Mouse (Mus musculus) cortical plate, adult 2 months (tissue): Measurements from ENCODE around the gene Phactr1.

Experiments used
- CTCF ChIP-seq: fragments of 200-500 bp; IDR thresholded peaks from 2 replicates; pipeline ENCODE4 v1.5.1; 2011; ENCODE audit warnings: mild to moderate bottlenecking, control low read depth, low read length; ENCODE audit not compliant: insufficient read depth; ENCODE audit errors: extremely low read depth
- POLR2A ChIP-seq: fragments of 200-500 bp; IDR thresholded peaks from 2 replicates; pipeline ENCODE4 v1.6.1; 2011; ENCODE audit warnings: mild to moderate bottlenecking, low read length, control low read depth; ENCODE audit not compliant: insufficient read depth; ENCODE audit errors: extremely low read depth

DNA sequence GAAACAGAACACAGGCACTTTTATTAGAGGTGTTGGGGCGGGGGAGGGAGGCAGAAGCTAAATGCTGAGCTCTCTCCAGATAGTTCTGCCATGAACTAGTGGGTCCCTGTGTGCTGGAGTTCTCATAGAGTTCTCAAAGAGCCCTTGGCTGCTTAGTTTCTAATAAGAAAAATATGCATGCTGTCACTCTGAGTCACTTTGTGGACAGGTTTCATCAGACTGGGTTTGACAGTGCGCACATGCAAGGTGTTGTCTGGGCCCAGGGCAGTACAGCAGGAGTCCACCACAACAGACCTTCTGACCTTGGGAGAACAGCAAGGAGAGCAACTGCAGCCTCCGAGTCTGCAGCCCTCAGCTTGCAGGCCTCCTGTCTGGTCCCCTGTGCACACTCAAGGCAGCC, 469.2 kb downstream of the Phactr1 start:
- TF ChIP-seq CTCF (no peak), POLR2A (no peak)
